Mouse (Mus musculus) kidney, postnatal 4 days (tissue): Measurements from ENCODE around the gene Fam89b.
A peak's percentile ranks its signal among the peaks of the same experiment; 100 is the strongest.

Experiments
- DNase-seq, 2 experiments: peaks; one replicate each; pipeline ENCODE4 v3.0.0; 2021; ENCODE audit warnings: mixed read lengths in 2 of 2

The Fam89b gene

DNA sequence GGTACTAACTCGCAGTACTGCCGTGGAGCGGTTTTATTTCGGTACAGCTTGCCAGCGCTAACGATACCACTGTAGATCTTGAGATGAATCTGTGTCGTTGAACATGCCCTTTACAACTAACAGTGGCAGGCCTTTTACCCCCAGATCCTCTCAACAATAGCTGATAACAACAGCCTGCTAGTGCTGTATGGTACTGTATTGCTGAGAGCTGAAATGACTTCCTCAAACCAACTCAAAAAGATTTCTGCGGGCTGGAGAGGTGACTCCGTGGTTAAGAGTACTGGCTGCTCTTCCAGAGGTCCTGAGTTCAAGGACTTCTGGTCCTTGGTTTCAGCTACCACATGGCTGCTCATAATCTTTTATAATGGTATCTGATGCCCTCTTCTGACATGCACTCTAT, 4.9 kb upstream of the Fam89b start:
- DNase-seq: no peak

DNA sequence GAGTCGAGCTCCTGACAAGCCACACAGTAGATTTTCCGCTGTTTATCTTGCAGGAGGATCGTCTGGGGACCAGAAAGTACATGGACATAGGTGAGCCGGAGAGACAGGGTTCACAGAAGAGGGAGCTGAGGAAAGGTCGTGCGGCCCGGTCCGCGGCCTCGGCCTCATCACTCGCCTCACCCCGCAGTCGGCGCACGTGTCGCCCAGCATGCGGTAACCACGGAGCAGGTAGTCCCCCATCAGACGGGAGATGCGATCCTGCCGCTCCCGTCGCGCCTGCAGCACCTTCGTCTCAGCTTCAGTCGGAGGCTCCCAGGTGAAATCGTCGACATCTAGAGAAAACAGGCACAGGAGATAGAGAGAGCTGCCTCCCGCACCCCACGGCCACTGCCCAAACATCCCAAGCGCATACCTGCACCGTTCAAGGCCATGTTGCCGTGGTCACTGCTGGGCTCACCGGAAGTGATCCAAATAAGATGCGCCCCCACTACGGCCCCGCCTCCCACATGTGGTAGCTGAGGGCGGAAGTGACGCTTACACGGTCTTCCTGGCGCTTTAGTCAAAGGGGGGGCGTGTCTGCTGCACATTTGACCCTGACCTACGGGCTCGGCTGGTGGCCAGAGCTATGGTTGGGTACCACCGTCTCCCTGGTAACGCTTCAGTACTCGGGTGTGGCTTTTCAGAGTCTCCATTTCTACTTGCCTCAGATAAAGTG, 2.0 kb upstream of the Fam89b start:
- DNase-seq: peak; percentile 96 to 97

- peak; percentile 57 to 67 for DNase-seq
Observed at GRCm38 (mm10) chr19:5730314-5731186, 1.1 kb upstream of the Fam89b start.

DNA sequence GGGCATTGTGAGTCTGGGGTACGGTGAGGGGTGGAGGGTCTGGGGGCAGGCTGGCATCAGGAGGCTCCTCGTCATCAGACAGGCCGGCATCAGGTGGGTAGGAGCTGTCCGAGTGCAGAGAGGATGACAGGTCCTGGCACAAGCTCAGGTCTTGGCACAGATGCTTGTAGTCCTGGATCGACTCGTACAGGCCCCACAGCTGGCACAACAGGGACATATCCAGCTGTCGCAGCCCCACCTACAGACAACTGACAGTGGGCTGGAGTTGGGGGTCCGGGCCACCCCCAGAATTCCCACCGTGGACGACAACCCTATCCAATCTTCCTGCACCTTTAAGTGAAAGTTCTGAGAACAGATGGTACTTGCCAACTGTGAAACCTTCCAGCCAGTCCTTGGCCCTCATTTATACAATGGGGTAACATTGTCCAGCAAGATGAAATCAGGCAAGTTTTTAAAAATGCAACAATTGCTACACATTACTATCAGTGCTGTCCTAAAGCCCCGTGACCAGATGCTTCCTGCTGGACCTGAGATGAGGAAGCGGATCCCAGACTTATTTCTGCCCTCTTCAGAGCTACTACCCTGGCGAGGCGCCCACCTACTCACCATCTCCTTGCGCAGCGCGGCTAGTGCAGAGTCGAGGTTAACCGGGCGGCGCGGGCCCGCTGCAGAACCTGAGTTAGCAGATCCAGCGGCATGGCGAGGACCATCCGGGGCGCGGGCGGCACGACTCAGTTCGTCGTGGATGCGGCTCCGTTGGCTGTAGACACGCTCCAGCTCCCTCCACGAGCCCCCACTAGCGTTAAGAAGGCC, 616 bp downstream of the Fam89b start:
- peak; percentile 76 to 85 for DNase-seq

- DNase-seq: peak; percentile 94 to 95
Observed at GRCm38 (mm10) chr19:5727701-5728100, 1.8 kb downstream of the Fam89b start.

DNA sequence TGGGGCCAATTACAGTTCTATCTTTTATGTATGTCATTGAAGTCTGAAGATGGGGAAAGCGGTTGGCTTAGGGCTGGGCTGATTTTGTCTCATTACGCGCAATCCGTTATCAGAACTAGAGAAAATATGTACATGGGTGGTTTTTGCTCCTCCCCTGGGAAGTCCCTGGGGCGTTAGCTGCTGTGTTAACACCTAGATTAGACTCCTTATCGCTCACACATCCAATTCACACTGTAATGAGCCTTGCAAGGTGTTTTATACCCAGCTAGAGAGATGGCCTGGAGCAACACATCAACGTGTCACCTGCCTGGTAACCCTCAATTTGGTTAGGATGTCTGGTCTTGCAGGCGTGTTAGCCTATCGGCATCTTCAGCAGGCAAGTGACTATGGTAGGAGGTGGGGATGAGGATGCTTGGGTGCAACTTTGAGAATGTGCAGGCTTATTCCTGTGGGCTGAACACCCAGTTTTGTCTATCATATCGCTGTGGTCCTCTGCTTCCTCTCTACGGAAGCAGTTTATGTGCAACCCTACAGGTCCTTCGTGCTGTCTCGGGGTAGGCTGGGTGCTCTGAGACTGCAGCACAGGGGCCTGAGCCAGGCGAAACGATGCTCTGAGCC, 2.4 kb downstream of the Fam89b start:
- no peak for DNase-seq

- peak; percentile 89 to 93 for DNase-seq
Observed at GRCm38 (mm10) chr19:5725767-5726515, 3.5 kb downstream of the Fam89b start, which contains the start of gene Ehbp1l1. TSS of gene Ehbp1l1 (minus strand) at chr19:5726317.

DNA sequence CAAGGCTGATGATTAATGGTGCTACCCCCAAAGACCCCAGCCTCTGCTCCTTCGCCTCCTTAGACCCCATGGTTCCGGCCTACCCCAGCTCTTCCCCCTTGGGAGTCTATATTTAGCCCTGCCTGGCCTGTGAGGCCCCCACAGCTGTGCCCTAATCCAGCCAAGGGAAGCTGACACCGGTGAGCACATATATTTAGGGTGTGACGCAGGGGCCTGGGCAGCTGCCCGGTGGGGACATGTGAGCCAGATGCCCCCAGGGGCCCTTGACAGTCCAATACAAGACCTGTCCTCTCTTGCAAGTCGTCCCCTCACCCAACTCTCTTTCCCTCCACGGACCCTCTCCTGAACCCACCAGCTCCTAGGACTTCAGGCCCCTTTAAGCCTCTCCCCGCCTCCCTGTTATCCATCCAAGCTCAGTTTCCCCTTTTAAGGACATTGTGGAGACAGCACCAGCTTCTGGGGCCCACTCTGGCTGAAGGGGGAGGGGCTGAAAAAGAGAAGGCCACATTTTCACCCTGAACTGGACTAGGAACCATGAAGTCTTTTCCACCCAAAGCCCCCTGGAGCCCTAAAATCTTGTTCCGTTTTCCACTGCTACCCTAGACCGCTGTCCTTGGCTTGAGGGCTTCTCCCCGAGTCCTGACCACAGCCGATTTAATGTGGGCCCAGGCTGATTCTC, 4.3 kb downstream of the Fam89b start:
- peak; percentile 39 to 52 for DNase-seq

DNA sequence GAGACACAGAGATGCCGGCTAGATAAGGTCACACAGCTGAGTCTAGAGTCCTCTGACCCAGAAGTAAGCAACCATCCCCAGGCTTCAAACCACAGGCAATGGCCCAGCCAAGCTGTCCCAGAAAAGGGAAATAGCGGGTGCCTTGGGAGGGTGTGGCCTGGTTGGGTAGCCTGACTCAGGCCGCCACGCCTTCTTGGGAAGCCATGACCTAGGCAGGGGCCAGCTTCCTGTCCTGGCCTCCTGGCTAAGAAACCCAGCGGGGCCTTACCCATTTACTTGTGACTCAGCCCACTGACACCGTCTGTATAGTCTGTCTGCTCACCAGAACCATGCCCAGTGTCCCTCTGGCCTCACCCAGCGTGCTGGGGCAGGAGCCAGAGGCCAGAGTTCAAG, 4.9 kb downstream of the Fam89b start:
- peak; percentile 46 to 69 for DNase-seq

GRCm38 (mm10) chr19:5723934-5724548, 5.4 kb downstream of the Fam89b start:
- DNase-seq: no peak

- no peak for DNase-seq
Observed at GRCm38 (mm10) chr19:5722848-5723425, 6.5 kb downstream of the Fam89b start.

GRCm38 (mm10) chr19:5721233-5721632, 8.2 kb downstream of the Fam89b start:
- DNase-seq: no peak

GRCm38 (mm10) chr19:5716955-5717354, 12.5 kb downstream of the Fam89b start:
- peak; percentile 13 to 42 for DNase-seq

DNA sequence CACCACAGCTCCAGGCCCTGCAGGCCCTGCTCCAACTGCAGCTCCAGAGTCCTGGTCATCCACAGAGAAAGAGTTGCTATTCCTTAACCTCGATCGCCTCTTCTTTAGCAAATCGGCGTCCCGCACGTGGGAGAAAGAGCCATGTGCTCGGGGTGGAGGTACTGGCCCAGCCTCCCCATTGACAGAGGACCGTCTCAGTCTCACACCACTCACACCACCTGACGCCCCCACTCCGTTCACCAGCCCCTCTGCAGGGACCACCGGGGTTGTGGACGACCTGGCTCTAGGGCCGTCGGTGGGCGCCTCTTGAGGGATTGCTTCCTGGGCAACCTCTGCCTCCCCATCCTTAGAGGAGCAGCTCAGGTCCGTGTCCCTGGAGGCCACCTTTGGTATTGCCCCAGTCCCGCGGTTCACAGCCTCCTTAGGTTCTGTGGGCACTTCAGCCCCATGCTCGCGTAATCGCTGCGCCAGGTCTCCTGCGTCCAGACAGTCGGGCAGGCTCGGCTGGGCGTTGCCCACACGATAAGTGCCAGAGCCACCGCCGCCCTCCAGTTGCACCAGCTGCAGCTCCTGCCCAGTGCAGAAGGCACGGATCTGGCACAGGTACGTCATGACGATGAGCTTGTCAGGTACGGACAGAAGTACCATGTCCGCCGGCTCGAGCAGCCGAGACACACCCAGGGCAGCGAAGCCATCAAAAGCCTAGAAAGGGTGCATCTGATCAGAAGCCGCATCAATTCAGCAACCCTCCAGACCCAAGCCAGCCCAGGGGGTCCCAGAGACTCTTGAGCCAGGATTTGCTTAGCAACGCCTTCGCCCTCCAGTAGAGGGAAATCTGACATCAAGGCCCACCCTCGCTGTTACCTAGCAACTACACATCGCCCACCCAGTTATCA, 13.4 kb downstream of the Fam89b start:
- peak; percentile 73 to 80 for DNase-seq

DNA sequence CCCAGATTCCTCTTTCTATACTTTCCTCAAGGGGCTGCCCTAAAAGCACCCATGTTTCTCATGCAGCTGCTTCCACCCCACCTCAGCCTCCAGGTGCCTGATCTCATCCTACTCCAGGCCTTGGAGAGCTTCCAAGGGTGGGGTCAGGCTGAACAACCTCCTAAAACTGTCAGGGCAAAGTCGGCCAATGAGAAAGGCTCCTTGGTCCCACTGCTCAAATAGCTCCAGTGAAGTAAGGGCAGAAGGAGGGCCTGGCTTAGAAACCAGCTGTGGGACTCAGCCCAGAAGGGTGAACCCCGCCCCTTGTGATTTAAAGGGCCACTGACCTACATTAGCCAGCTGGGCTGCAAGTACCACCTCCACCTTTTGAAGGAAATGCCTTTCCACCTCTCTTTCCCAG, 15.7 kb downstream of the Fam89b start:
- peak; percentile 71 to 82 for DNase-seq

- no peak for DNase-seq
Observed at GRCm38 (mm10) chr19:5713255-5713654, 16.2 kb downstream of the Fam89b start.

- no peak for DNase-seq
Observed at GRCm38 (mm10) chr19:5711907-5712460, 17.5 kb downstream of the Fam89b start.

DNA sequence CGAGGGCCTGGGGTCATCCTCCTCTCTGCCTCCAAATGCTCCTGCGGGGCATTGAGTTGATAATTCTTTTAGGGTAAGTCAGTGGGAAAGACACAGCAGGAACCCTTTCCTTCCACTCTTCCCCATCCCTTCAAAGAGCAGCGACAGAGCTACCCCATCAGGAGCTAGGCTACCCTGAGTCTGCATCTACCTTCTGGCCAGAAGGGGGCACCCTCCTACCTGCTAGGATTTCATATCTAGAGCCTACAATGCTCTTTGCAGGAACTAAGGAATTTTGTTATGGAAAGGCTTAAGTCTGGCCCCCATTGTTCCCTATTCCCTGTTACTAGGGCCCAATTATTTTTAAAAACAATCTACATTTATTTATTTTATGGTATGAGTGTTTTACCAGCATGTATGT, 18.2 kb downstream of the Fam89b start:
- peak; percentile 83 to 88 for DNase-seq

GRCm38 (mm10) chr19:5710581-5710980, 18.9 kb downstream of the Fam89b start:
- no peak for DNase-seq
